9 mouse cellular contexts compared by ENCODE assay signal in the genomic region with DNA sequence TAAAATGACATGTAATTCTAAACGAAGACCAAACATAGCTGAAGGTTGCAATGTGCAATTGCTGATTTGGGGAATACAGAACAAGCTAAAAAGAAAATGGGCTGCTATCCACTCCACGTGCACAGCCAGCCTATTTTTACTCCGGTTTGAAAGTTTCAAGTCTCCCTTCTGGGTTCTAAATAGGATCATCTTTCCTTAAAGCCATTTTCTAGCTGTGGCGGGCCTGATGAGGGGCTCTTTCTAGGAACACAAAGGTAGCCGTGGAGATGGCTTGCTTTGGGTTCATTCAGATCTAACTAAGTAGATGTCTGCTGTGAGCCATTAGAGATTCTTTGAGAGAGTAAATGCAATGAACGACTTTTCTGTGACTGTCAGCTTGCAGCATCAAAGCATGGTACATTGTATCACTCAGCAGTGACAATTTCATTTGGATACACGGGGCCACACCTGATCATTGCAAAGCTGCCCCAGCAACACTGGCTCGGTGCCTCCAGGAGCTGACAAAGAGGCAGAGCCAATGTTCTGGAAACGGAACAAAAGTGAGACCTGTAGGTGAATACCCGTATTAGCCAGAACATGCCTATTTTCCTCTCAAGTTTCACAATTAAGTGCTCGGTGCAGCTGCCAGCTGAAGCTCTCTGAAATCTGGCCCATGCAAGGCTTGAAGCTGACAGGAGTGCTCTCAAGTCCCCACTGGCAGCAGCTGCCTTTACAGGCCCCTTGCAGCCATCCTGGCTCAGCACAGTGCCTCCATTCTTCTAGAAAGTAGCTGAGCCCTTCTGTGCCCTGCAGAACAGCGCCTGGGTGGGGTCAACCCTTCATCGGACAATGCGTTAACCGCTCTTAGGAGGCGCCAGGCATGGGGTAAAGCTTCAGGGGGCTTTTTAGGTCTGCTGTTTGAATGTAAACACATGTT.
DNase-seq lines count a peak whose midpoint lies in the region; ATAC-seq lines count a peak whose summit lies in the region.
"Had no signal": no experiment of that assay in that cellular context is flagged by ENCODE, and none has a peak within 500 bp of the region (broad histone marks: within the 10 kb centered on the region; RNA-seq: fewer than 3 reads in every experiment).

No protein-coding gene starts in this region.

- H3K36me3 ChIP-seq in embryonic facial prominence, embryonic 12.5 days: no peaks in the 10 kb centered on the region
- no peaks in the 10 kb centered on the region for H3K36me3 ChIP-seq in heart, embryonic 12.5 days
- no peaks in the 10 kb centered on the region for H3K36me3 ChIP-seq in limb, embryonic 15.5 days
- H3K36me3 ChIP-seq in neural tube, embryonic 15.5 days: no peaks in the 10 kb centered on the region

- ATAC-seq in embryonic facial prominence, embryonic 12.5 days (ENCODE audit: insufficient number of reproducible peaks, insufficient read depth, low FRiP score, low TSS enrichment): peak; percentile 86
- ATAC-seq in heart, embryonic 12.5 days (ENCODE audit: insufficient number of reproducible peaks, low FRiP score): no peak
- ATAC-seq in limb, embryonic 15.5 days (ENCODE audit: insufficient number of reproducible peaks, low FRiP score, low TSS enrichment, low read depth): peak; percentile 75
- peak; percentile 42; the same call in 1 of the 2 replicates for ATAC-seq in neural tube, embryonic 15.5 days (ENCODE audit: low FRiP score)
- no peak for ATAC-seq in erythroblast, adult 5-6 weeks (replicated peaks; ENCODE audit: low FRiP score, poor library complexity, severe bottlenecking)

- no peaks in the 10 kb centered on the region for H3K27me3 ChIP-seq in embryonic facial prominence, embryonic 12.5 days
- H3K27me3 ChIP-seq in heart, embryonic 12.5 days (replicated peaks): no peaks in the 10 kb centered on the region
- no peaks in the 10 kb centered on the region for H3K27me3 ChIP-seq in limb, embryonic 15.5 days
- H3K27me3 ChIP-seq in neural tube, embryonic 15.5 days (replicated peaks): no peaks in the 10 kb centered on the region

- peaks cover 24% of the 10 kb centered on the region for H3K4me1 ChIP-seq in embryonic facial prominence, embryonic 12.5 days
- H3K4me1 ChIP-seq in heart, embryonic 12.5 days (replicated peaks): peaks cover 18% of the 10 kb centered on the region
- peaks cover 28% of the 10 kb centered on the region for H3K4me1 ChIP-seq in limb, embryonic 15.5 days
- peaks cover 27% of the 10 kb centered on the region for H3K4me1 ChIP-seq in neural tube, embryonic 15.5 days

- peak overlapping the region; percentile 4; the same call in 1 of the 2 replicates for H3K4me2 ChIP-seq in embryonic facial prominence, embryonic 12.5 days (replicated peaks)
- H3K4me2 ChIP-seq in heart, embryonic 12.5 days: no peak overlapping the region
- peak overlapping the region; percentile 17; the same call in 1 of the 2 replicates for H3K4me2 ChIP-seq in limb, embryonic 15.5 days
- peak overlapping the region; percentile 11; the same call in 1 of the 2 replicates for H3K4me2 ChIP-seq in neural tube, embryonic 15.5 days

- peak; percentile 95 for DNase-seq in heart, adult 11 months
- no peak for DNase-seq in heart, postnatal 4 days
- no peak for DNase-seq in thymus, postnatal 10 days (ENCODE audit: low spot score in 2 of 2)

- peak overlapping the region; percentile 88 for H3K27ac ChIP-seq in embryonic facial prominence, embryonic 12.5 days
- 0 out of 2 replicates have a peak overlapping the region, but pooled peaks have one; percentile 6 for H3K27ac ChIP-seq in heart, embryonic 12.5 days (ENCODE audit: poor library complexity, severe bottlenecking)
- H3K27ac ChIP-seq in limb, embryonic 15.5 days: peak overlapping the region; percentile 84
- peak overlapping the region; percentile 64 for H3K27ac ChIP-seq in neural tube, embryonic 15.5 days (replicated peaks)
- H3K27ac ChIP-seq: macrophage had no signal

- no peak overlapping the region for H3K9ac ChIP-seq in embryonic facial prominence, embryonic 12.5 days
- no peak overlapping the region for H3K9ac ChIP-seq in heart, embryonic 12.5 days
- H3K9ac ChIP-seq in limb, embryonic 15.5 days: no peak overlapping the region
- H3K9ac ChIP-seq in neural tube, embryonic 15.5 days (replicated peaks): no peak overlapping the region

- no peaks in the 10 kb centered on the region for H3K9me3 ChIP-seq in embryonic facial prominence, embryonic 12.5 days
- H3K9me3 ChIP-seq in heart, embryonic 12.5 days (replicated peaks): no peaks in the 10 kb centered on the region
- no peaks in the 10 kb centered on the region for H3K9me3 ChIP-seq in limb, embryonic 15.5 days
- no peaks in the 10 kb centered on the region for H3K9me3 ChIP-seq in neural tube, embryonic 15.5 days (replicated peaks)

- 16% methylated on average over 16 of the region's 16 CpGs for WGBS in embryonic facial prominence, embryonic 12.5 days
- WGBS in heart, embryonic 12.5 days: 55% methylated on average over 16 of the region's 16 CpGs
- WGBS in limb, embryonic 15.5 days: 20% methylated on average over 16 of the region's 16 CpGs
- WGBS in neural tube, embryonic 15.5 days: 13% methylated on average over 16 of the region's 16 CpGs

- H3K4me3 ChIP-seq in embryonic facial prominence, embryonic 12.5 days: no peak overlapping the region
- H3K4me3 ChIP-seq in heart, embryonic 12.5 days: no peak overlapping the region
- H3K4me3 ChIP-seq in limb, embryonic 15.5 days: no peak overlapping the region
- no peak overlapping the region for H3K4me3 ChIP-seq in neural tube, embryonic 15.5 days (replicated peaks)

Comparison
In these comparisons a context has a peak if more than half of its experiments do, and no peak if none do; other contexts are left out.
1. ATAC-seq: peak in embryonic facial prominence, embryonic 12.5 days (single experiment), limb, embryonic 15.5 days (single experiment) and neural tube, embryonic 15.5 days (single experiment); none in heart, embryonic 12.5 days (single experiment) and erythroblast, adult 5-6 weeks (single experiment).
2. H3K27ac ChIP-seq: peak in every context shown above with its lines; median percentile 88 in embryonic facial prominence, embryonic 12.5 days; 84 in limb, embryonic 15.5 days; 64 in neural tube, embryonic 15.5 days; 6 in heart, embryonic 12.5 days.